Mouse (Mus musculus) thymus, adult 18-20 months (tissue): Measurements from ENCODE around the gene Strap.
"Not testable (repeated sequence)": the region's sequence is repeated elsewhere in the genome, so short reads cannot be mapped to it uniquely, and the experiment has no call there.

ENCODE experiments used
- DNase-seq, 2 experiments: peaks; one replicate each; pipeline ENCODE4 v3.0.0; 2022; ENCODE audit warnings: mixed read lengths in 2 of 2

Strap gene

GRCm38 (mm10) chr6:137734846-137735609 lies at the start of gene Strap:
Strap (plus strand) TSS chr6:137735078.
- DNase-seq: peak; percentile 83 to 84

- no peak for DNase-seq
Observed at GRCm38 (mm10) chr6:137687667-137688066, 47.2 kb upstream of the Strap start.

- no peak for DNase-seq
Observed at GRCm38 (mm10) chr6:137688079-137688478, 46.8 kb upstream of the Strap start.

- no peak for DNase-seq
Observed at GRCm38 (mm10) chr6:137688506-137689105, 46.3 kb upstream of the Strap start.

- no peak for DNase-seq
Observed at GRCm38 (mm10) chr6:137690550-137691119, 44.2 kb upstream of the Strap start.

- no peak for DNase-seq
Observed at GRCm38 (mm10) chr6:137694310-137694709, 40.6 kb upstream of the Strap start.

GRCm38 (mm10) chr6:137695046-137695445 lies 39.8 kb upstream of the Strap start:
- no peak for DNase-seq

GRCm38 (mm10) chr6:137696445-137697204 lies 38.3 kb upstream of the Strap start:
- no peak for DNase-seq

GRCm38 (mm10) chr6:137699434-137699833 lies 35.4 kb upstream of the Strap start:
- DNase-seq: no peak

- DNase-seq: no peak
Observed at GRCm38 (mm10) chr6:137702186-137702585, 32.7 kb upstream of the Strap start.

- no peak for DNase-seq
Observed at GRCm38 (mm10) chr6:137702918-137703317, 32.0 kb upstream of the Strap start.

GRCm38 (mm10) chr6:137703431-137703830 lies 31.4 kb upstream of the Strap start:
- DNase-seq: no peak

- DNase-seq: no peak
Observed at GRCm38 (mm10) chr6:137704300-137704939, 30.5 kb upstream of the Strap start.

- no peak for DNase-seq
Observed at GRCm38 (mm10) chr6:137706209-137706608, 28.7 kb upstream of the Strap start.

- DNase-seq: not testable (repeated sequence)
Observed at GRCm38 (mm10) chr6:137708726-137709405, 26.0 kb upstream of the Strap start.

GRCm38 (mm10) chr6:137710179-137711037 lies 24.5 kb upstream of the Strap start:
- no peak for DNase-seq

- no peak for DNase-seq
Observed at GRCm38 (mm10) chr6:137712654-137713309, 22.1 kb upstream of the Strap start.

GRCm38 (mm10) chr6:137713310-137713664 lies 21.6 kb upstream of the Strap start:
- DNase-seq: no peak

GRCm38 (mm10) chr6:137716802-137717201 lies 18.1 kb upstream of the Strap start:
- DNase-seq: no peak

GRCm38 (mm10) chr6:137722220-137722931 lies 12.5 kb upstream of the Strap start:
- no peak for DNase-seq
